Comparison of ENCODE assay signal across 8 mouse cellular contexts in genomic region chr1:72963449-72963848, GRCm38 (mm10). TPM values are rescaled to one million over a fixed set of nuclear protein-coding genes. Genes with fewer than 3 reads are reported as not detected.
DNase-seq lines count a peak whose midpoint lies in the region; ATAC-seq and TF ChIP-seq lines count a peak whose summit lies in the region.

No protein-coding gene starts in this region.

- H3K27ac ChIP-seq in embryonic facial prominence, embryonic 14.5 days (replicated peaks; ENCODE audit: low read depth, low read length) = peak overlapping the region; percentile 72
- peak overlapping the region; percentile 89 for H3K27ac ChIP-seq in heart, embryonic 10.5 days
- H3K27ac ChIP-seq in stomach, postnatal 0 days (replicated peaks) = no peak overlapping the region

- 8% methylated on average over 7 of the region's 7 CpGs for WGBS in embryonic facial prominence, embryonic 14.5 days
- WGBS in heart, embryonic 10.5 days = 32% methylated on average over 7 of the region's 7 CpGs
- 33% methylated on average over 7 of the region's 7 CpGs for WGBS in stomach, postnatal 0 days

- H3K9ac ChIP-seq in embryonic facial prominence, embryonic 14.5 days (ENCODE audit: low read depth, low read length) = peak overlapping the region; percentile 31; the same call in 1 of the 2 replicates
- no peak overlapping the region for H3K9ac ChIP-seq in stomach, postnatal 0 days (ENCODE audit: low read length)

- no peak overlapping the region for H3K4me3 ChIP-seq in embryonic facial prominence, embryonic 14.5 days (ENCODE audit: low read depth, low read length)
- peak overlapping the region; percentile 27 for H3K4me3 ChIP-seq in heart, embryonic 10.5 days
- no peak overlapping the region for H3K4me3 ChIP-seq in stomach, postnatal 0 days (ENCODE audit: low read depth, low read length)

- DNase-seq in adrenal gland, postnatal 10 days = peak; percentile 24
- DNase-seq in adrenal gland, postnatal 25 days = no peak
- peak; percentile 89 for DNase-seq in embryonic facial prominence, embryonic 14.5 days (ENCODE audit: low spot score)
- peak; percentile 88 for DNase-seq in heart, embryonic 10.5 days (ENCODE audit: low spot score)
- peak; percentile 15 to 24 for DNase-seq in layer of hippocampus, adult 18-20 months (ENCODE audit: low spot score in 2 of 2)
- DNase-seq in lung, postnatal 36 days = peak; percentile 51
- peak; percentile 44 for DNase-seq in stomach, postnatal 0 days (ENCODE audit: low spot score)
- no peak for DNase-seq in thymus, postnatal 14 days

- no peaks in the 10 kb centered on the region for H3K27me3 ChIP-seq in embryonic facial prominence, embryonic 14.5 days (replicated peaks; ENCODE audit: control insufficient read depth, insufficient read depth, low read length)
- H3K27me3 ChIP-seq in heart, embryonic 10.5 days (ENCODE audit: insufficient read depth, poor library complexity, severe bottlenecking) = no peaks in the 10 kb centered on the region
- no peaks in the 10 kb centered on the region for H3K27me3 ChIP-seq in stomach, postnatal 0 days (ENCODE audit: control insufficient read depth, insufficient read depth, low read length)

- no peak for TF ChIP-seq EP300 in stomach, postnatal 0 days (optimal IDR thresholded peaks at IDR 0.05)

- peaks cover 17% of the 10 kb centered on the region for H3K4me1 ChIP-seq in embryonic facial prominence, embryonic 14.5 days (ENCODE audit: control insufficient read depth, insufficient read depth, low read length)
- peaks cover 54% of the 10 kb centered on the region for H3K4me1 ChIP-seq in heart, embryonic 10.5 days
- H3K4me1 ChIP-seq in stomach, postnatal 0 days (replicated peaks; ENCODE audit: control insufficient read depth, insufficient read depth) = no peaks in the 10 kb centered on the region; the same call in 1 of the 2 replicates

- H3K36me3 ChIP-seq in embryonic facial prominence, embryonic 14.5 days (ENCODE audit: control insufficient read depth, insufficient read depth, low read length) = no peaks in the 10 kb centered on the region
- no peaks in the 10 kb centered on the region for H3K36me3 ChIP-seq in heart, embryonic 10.5 days
- H3K36me3 ChIP-seq in stomach, postnatal 0 days (ENCODE audit: control insufficient read depth, insufficient read depth, low read length) = no peaks in the 10 kb centered on the region

- no peaks in the 10 kb centered on the region for H3K9me3 ChIP-seq in embryonic facial prominence, embryonic 14.5 days (ENCODE audit: control insufficient read depth, low read length)
- H3K9me3 ChIP-seq in heart, embryonic 10.5 days = no peaks in the 10 kb centered on the region
- H3K9me3 ChIP-seq in stomach, postnatal 0 days (ENCODE audit: control insufficient read depth, low read length) = no peaks in the 10 kb centered on the region

- ATAC-seq in embryonic facial prominence, embryonic 14.5 days (ENCODE audit: low read depth) = peak; percentile 86
- peak; percentile 88 for ATAC-seq in stomach, postnatal 0 days (ENCODE audit: low FRiP score, low TSS enrichment)

- peak overlapping the region; percentile 31 for H3K4me2 ChIP-seq in embryonic facial prominence, embryonic 14.5 days (ENCODE audit: low read depth, low read length)
- no peak overlapping the region for H3K4me2 ChIP-seq in stomach, postnatal 0 days (replicated peaks; ENCODE audit: low read depth)

- TF ChIP-seq CTCF in stomach, postnatal 0 days (IDR thresholded peaks at IDR 0.05; ENCODE audit: low read depth) = no peak

RNA-seq across cellular contexts. Expression of gene Tnp1, which starts 52.3 kb away (rescaled TPM):
- not detected for total RNA-seq in adrenal gland, postnatal 10 days (2021)
- total RNA-seq in adrenal gland, postnatal 25 days (2021) = not detected in 2 replicates
- polyA plus RNA-seq in embryonic facial prominence, embryonic 14.5 days (2014; fragmentation: Nextera tagmentation; extraction: Ambion mirVana) = not detected in 2 replicates
- polyA plus RNA-seq in heart, embryonic 10.5 days (2016; fragmentation: Nextera tagmentation; extraction: Ambion mirVana) = not detected in 2 replicates
- not detected for total RNA-seq in layer of hippocampus, adult 18-20 months (2021)
- not detected in 2 replicates for polyA plus RNA-seq in stomach, postnatal 0 days (2015; fragmentation: Nextera tagmentation; extraction: Ambion mirVana)

Comparison
In these comparisons a context has a peak if more than half of its experiments do, and no peak if none do; other contexts are left out.
1. DNase-seq: peak in adrenal gland, postnatal 10 days (single experiment), embryonic facial prominence, embryonic 14.5 days (single experiment), heart, embryonic 10.5 days (single experiment), layer of hippocampus, adult 18-20 months (2 of 2), lung, postnatal 36 days (single experiment) and stomach, postnatal 0 days (single experiment); none in adrenal gland, postnatal 25 days (single experiment) and thymus, postnatal 14 days (single experiment).